Mouse (Mus musculus) erythroid progenitor cell, adult 5-6 weeks (primary cell): ENCODE results near the gene Ldb3. TPM values are rescaled to one million over a fixed set of nuclear protein-coding genes. Genes with fewer than 3 reads are reported as not detected.

ENCODE experiments used
- ATAC-seq: replicated peaks from 2 replicates; pipeline ENCODE4 v1.8.0; 2016; ENCODE audit warnings: moderate number of reproducible peaks, mild to moderate bottlenecking, moderate TSS enrichment, inconsistent platforms; ENCODE audit not compliant: poor library complexity, low FRiP score, severe bottlenecking
- total RNA-seq, 2 experiments: library from RNA; stranded (forward) in 1 of 2; stranded (reverse) in 1 of 2; fragments of 150-400 nt in 1 of 2; fragments of 186-747, 209-891 nt in 1 of 2; gene quantifications; 2 replicates each; pipeline versions ENCODE4 v1.2.3 to v1.2.4; 2015 to 2017; ENCODE audit warnings: low replicate concordance in 2 of 2

Gene Ldb3
- not detected in 2 replicates for total RNA-seq (2015; ENCODE audit: low replicate concordance)
- total RNA-seq (2017; ENCODE audit: low replicate concordance), result not detected in 2 replicates

GRCm38 (mm10) chr14:34588498-34588897 lies at the start of gene Ldb3:
Gene Ldb3, minus strand, starts transcription at chr14:34588682.
- no peak for ATAC-seq

- ATAC-seq, result no peak
These were observed 47.2 kb upstream of the Ldb3 start for GRCm38 (mm10) chr14:34635721-34636120.

GRCm38 (mm10) chr14:34635192-34635591 lies 46.7 kb upstream of the Ldb3 start:
- ATAC-seq, result no peak

- ATAC-seq, result peak; percentile 98
These were observed 44.4 kb upstream of the Ldb3 start for GRCm38 (mm10) chr14:34632722-34633448.

- ATAC-seq, result peak; percentile 62; the same call in 1 of the 2 replicates
These were observed 38.3 kb upstream of the Ldb3 start for GRCm38 (mm10) chr14:34626824-34627223.

GRCm38 (mm10) chr14:34623531-34624210 lies 35.2 kb upstream of the Ldb3 start:
- ATAC-seq, result peak; percentile 77

GRCm38 (mm10) chr14:34623074-34623473 lies 34.6 kb upstream of the Ldb3 start:
- peak; percentile 47 for ATAC-seq

- peak; percentile 73 for ATAC-seq
These were observed 32.3 kb upstream of the Ldb3 start for GRCm38 (mm10) chr14:34620611-34621376.

GRCm38 (mm10) chr14:34618808-34619207 lies 30.3 kb upstream of the Ldb3 start:
- no peak for ATAC-seq

- ATAC-seq, result peak; percentile 87
These were observed 28.3 kb upstream of the Ldb3 start for GRCm38 (mm10) chr14:34616821-34617220.

- no peak for ATAC-seq
These were observed 27.1 kb upstream of the Ldb3 start for GRCm38 (mm10) chr14:34615625-34616024.

- peak; percentile 55; the same call in 1 of the 2 replicates for ATAC-seq
These were observed 26.6 kb upstream of the Ldb3 start for GRCm38 (mm10) chr14:34615082-34615481.

- no peak for ATAC-seq
These were observed 26.1 kb upstream of the Ldb3 start for GRCm38 (mm10) chr14:34614551-34614950.

GRCm38 (mm10) chr14:34613523-34613922 lies 25.0 kb upstream of the Ldb3 start:
- no peak for ATAC-seq

- no peak for ATAC-seq
These were observed 23.7 kb upstream of the Ldb3 start for GRCm38 (mm10) chr14:34612222-34612621.

GRCm38 (mm10) chr14:34611591-34611990 lies 23.1 kb upstream of the Ldb3 start:
- ATAC-seq, result no peak

- no peak for ATAC-seq
These were observed 13.4 kb upstream of the Ldb3 start for GRCm38 (mm10) chr14:34601910-34602309.

GRCm38 (mm10) chr14:34599941-34600340 lies 11.5 kb upstream of the Ldb3 start, which contains the start of gene Opn4:
Gene Opn4, minus strand, starts transcription at chr14:34600142.
- no peak for ATAC-seq

GRCm38 (mm10) chr14:34595596-34596255 lies 7.2 kb upstream of the Ldb3 start:
- no peak for ATAC-seq
